Mouse (Mus musculus) forebrain, embryonic 13.5 days (tissue): ENCODE measurements around the gene Fbxo9. TPM values are rescaled to one million over a fixed set of nuclear protein-coding genes. Genes with fewer than 3 reads are reported as not detected.

Source experiments
- ATAC-seq: fragments of 200-750 bp; cut with Nextera tagmentation; 2 replicates; pipeline ENCODE4 v1.8.0; 2017
- H3K27ac ChIP-seq: fragments of 300-500 bp; sonication (generic); 2 replicates; pipeline ENCODE4 v1.5.1; 2015; ENCODE audit warnings: inconsistent platforms, mild to moderate bottlenecking, moderate library complexity
- H3K27me3 ChIP-seq: fragments of 300-500 bp; sonication (generic); 2 replicates; pipeline ENCODE4 v1.6.1; 2015; ENCODE audit warnings: mild to moderate bottlenecking, inconsistent platforms
- H3K36me3 ChIP-seq: fragments of 300-500 bp; sonication (generic); 2 replicates; pipeline ENCODE4 v1.6.1; 2015; ENCODE audit warnings: mild to moderate bottlenecking, inconsistent platforms; ENCODE audit not compliant: poor library complexity, severe bottlenecking
- H3K4me1 ChIP-seq: fragments of 300-500 bp; sonication (generic); 2 replicates; pipeline ENCODE4 v1.6.1; 2015; ENCODE audit warnings: inconsistent platforms
- H3K4me2 ChIP-seq: fragments of 300-500 bp; sonication (generic); 2 replicates; pipeline ENCODE4 v1.6.1; 2015; ENCODE audit warnings: inconsistent platforms, mild to moderate bottlenecking, moderate library complexity
- H3K4me3 ChIP-seq: fragments of 300-500 bp; sonication (generic); 2 replicates; pipeline ENCODE4 v1.5.1; 2015; ENCODE audit warnings: mild to moderate bottlenecking, inconsistent platforms
- H3K9ac ChIP-seq: fragments of 300-500 bp; sonication (generic); 2 replicates; pipeline ENCODE4 v1.6.1; 2015; ENCODE audit warnings: mild to moderate bottlenecking, inconsistent platforms
- H3K9me3 ChIP-seq: fragments of 300-500 bp; sonication (generic); replicated peaks from 2 replicates; pipeline ENCODE4 v1.6.1; 2016; ENCODE audit warnings: inconsistent platforms
- WGBS: fragments of 180-500 bp; shearing (Covaris S2); methylation state at CpG from one replicate; pipeline ENCODE4 v1.1.7; 2015; 5-methylcytosine and 5-hydroxymethylcytosine counted together
- polyA plus RNA-seq: library from polyadenylated mRNA; unstranded; fragments of >200 nt; fragmentation: Nextera tagmentation; extraction: Ambion mirVana; gene quantifications from 2 replicates; pipeline ENCODE4 v1.2.1, GENCODE M21; 2015

Gene Fbxo9
- polyA plus RNA-seq, 1 experiment from 2014 or later: 32.4 TPM

DNA sequence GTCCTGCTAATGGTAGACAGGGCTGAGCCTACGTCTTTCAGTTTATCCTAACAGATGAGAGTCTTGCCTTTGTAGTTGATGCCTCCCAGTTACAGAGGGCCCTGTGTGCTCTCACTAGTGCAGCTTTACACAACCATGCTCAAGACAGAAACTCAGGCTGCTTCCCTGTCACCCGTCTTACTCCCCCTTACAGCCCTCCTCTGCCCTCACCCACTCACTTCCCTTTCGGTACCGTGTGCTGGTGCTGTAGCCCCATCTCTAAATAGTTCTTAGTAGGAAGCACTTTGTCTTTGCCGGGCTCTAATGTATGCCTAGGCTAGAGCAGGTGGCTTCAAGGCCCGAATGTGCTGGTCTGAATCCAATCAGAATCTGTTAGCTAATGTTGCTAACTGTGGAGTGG is 15.4 kb upstream of the Fbxo9 start:
- no peak overlapping the region for H3K9ac ChIP-seq
- no peaks in the 10 kb centered on the region for H3K9me3 ChIP-seq
- no peak overlapping the region for H3K4me3 ChIP-seq
- H3K4me2 ChIP-seq: no peak overlapping the region
- WGBS: 90% methylated on average over 6 of the region's 6 CpGs
- peaks cover 21% of the 10 kb centered on the region for H3K4me1 ChIP-seq
- no peak for ATAC-seq
- H3K36me3 ChIP-seq: 0 out of 2 replicates have a peak, but pooled peaks cover 23% of the 10 kb centered on the region
- H3K27ac ChIP-seq: no peak overlapping the region
- H3K27me3 ChIP-seq: no peaks in the 10 kb centered on the region

GRCm38 (mm10) chr9:78122939-78123712 is 14.3 kb upstream of the Fbxo9 start:
- ATAC-seq: no peak
- H3K27me3 ChIP-seq: no peaks in the 10 kb centered on the region
- no peak overlapping the region for H3K4me2 ChIP-seq
- peaks cover 32% of the 10 kb centered on the region for H3K36me3 ChIP-seq
- no peak overlapping the region for H3K27ac ChIP-seq
- 96% methylated on average over 7 of the region's 7 CpGs for WGBS
- no peak overlapping the region for H3K4me3 ChIP-seq
- H3K9me3 ChIP-seq: no peaks in the 10 kb centered on the region
- H3K4me1 ChIP-seq: peaks cover 21% of the 10 kb centered on the region
- no peak overlapping the region for H3K9ac ChIP-seq

GRCm38 (mm10) chr9:78121985-78122384 is 13.1 kb upstream of the Fbxo9 start:
- Histone ChIP-seq H3K27ac (no peak overlapping the region), H3K4me3 (no peak overlapping the region), H3K27me3 (no peaks in the 10 kb centered on the region), H3K4me1 (peaks cover 15% of the 10 kb centered on the region), H3K36me3 (peaks cover 34% of the 10 kb centered on the region), H3K4me2 (no peak overlapping the region), H3K9ac (no peak overlapping the region), H3K9me3 (no peaks in the 10 kb centered on the region)
- 87% methylated on average over 6 of the region's 6 CpGs for WGBS
- ATAC-seq: no peak

DNA sequence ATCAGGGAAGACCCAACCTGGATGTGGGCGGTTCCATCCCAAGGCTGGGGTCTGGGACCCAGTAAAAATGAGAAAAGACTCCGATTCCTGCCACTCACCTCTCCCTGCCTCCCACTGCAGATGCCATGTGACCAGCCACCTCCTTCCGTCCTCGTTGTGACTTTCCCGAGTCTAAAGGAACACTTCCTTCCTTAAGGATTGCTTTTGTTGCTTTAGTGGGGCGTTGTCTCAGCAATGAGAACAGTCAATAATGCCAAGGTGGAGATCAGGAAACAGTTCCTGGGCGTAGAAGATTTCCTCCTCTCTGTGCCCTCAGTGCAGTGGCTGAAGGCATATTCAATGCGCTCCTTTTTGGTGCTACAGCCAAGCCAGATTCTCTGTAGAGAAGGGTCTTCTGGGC is 12.5 kb upstream of the Fbxo9 start:
- Histone ChIP-seq H3K9me3 (no peaks in the 10 kb centered on the region), H3K4me3 (no peak overlapping the region), H3K4me1 (peaks cover 9% of the 10 kb centered on the region), H3K36me3 (peaks cover 36% of the 10 kb centered on the region), H3K27ac (no peak overlapping the region), H3K4me2 (no peak overlapping the region), H3K27me3 (no peaks in the 10 kb centered on the region), H3K9ac (no peak overlapping the region)
- no peak for ATAC-seq
- 89% methylated on average over 8 of the region's 8 CpGs for WGBS

- no peak for ATAC-seq
- H3K4me1 ChIP-seq: peaks cover 22% of the 10 kb centered on the region
- H3K4me2 ChIP-seq: no peak overlapping the region
- H3K36me3 ChIP-seq: peaks cover 30% of the 10 kb centered on the region
- H3K27ac ChIP-seq: no peak overlapping the region
- 97% methylated on average over 2 of the region's 2 CpGs for WGBS
- no peaks in the 10 kb centered on the region for H3K9me3 ChIP-seq
- H3K27me3 ChIP-seq: no peaks in the 10 kb centered on the region
- no peak overlapping the region for H3K4me3 ChIP-seq
- no peak overlapping the region for H3K9ac ChIP-seq
Measured at GRCm38 (mm10) chr9:78117690-78118089, 8.8 kb upstream of the Fbxo9 start.

DNA sequence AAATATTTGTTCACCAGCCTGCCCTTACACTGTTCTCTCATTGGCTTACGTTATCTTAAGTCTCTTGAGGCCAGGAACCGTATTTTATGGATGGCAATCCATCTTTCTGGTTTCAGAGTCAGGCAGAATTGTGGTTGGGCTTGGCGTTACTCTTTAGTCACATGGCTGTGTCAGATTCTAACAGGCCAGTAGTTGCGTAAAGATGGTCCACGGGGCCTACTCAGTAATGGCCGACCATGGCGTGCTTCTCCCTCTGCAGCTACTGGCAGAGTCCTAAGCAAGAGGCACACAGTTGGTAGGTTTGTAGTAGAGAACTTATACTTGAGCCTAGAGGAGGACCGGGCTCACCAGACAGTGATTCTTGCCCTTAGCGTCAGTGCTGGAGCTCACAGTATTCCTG is 6.9 kb upstream of the Fbxo9 start:
- Histone ChIP-seq H3K4me1 (peaks cover 23% of the 10 kb centered on the region), H3K27me3 (no peaks in the 10 kb centered on the region), H3K27ac (no peak overlapping the region), H3K4me2 (no peak overlapping the region; the same call in 1 of the 2 replicates), H3K36me3 (peaks cover 14% of the 10 kb centered on the region), H3K9me3 (no peaks in the 10 kb centered on the region), H3K4me3 (no peak overlapping the region), H3K9ac (no peak overlapping the region)
- 92% methylated on average over 9 of the region's 9 CpGs for WGBS
- ATAC-seq: no peak

- ATAC-seq: peak; percentile 19
- H3K36me3 ChIP-seq: peaks cover 7% of the 10 kb centered on the region
- peaks cover 29% of the 10 kb centered on the region for H3K4me1 ChIP-seq
- peak overlapping the region; percentile 75 for H3K4me2 ChIP-seq
- H3K9me3 ChIP-seq: no peaks in the 10 kb centered on the region
- no peaks in the 10 kb centered on the region for H3K27me3 ChIP-seq
- H3K9ac ChIP-seq: peak overlapping the region; percentile 99
- under 1% methylated on average over 14 of the region's 14 CpGs for WGBS
- H3K4me3 ChIP-seq: peak overlapping the region; percentile 89
- peak overlapping the region; percentile 95 for H3K27ac ChIP-seq
Measured at GRCm38 (mm10) chr9:78113538-78113885, 4.6 kb upstream of the Fbxo9 start.

GRCm38 (mm10) chr9:78112770-78113537 is 4.1 kb upstream of the Fbxo9 start:
- peaks cover 29% of the 10 kb centered on the region for H3K4me1 ChIP-seq
- peak; percentile 80 for ATAC-seq
- peak overlapping the region; percentile 99 for H3K9ac ChIP-seq
- H3K27ac ChIP-seq: peak overlapping the region; percentile 95
- H3K9me3 ChIP-seq: no peaks in the 10 kb centered on the region
- H3K4me2 ChIP-seq: peak overlapping the region; percentile 75
- peak overlapping the region; percentile 89 for H3K4me3 ChIP-seq
- WGBS: 2% methylated on average over 39 of the region's 47 CpGs
- peaks cover 3% of the 10 kb centered on the region; the same call in 1 of the 2 replicates for H3K36me3 ChIP-seq
- H3K27me3 ChIP-seq: no peaks in the 10 kb centered on the region

DNA sequence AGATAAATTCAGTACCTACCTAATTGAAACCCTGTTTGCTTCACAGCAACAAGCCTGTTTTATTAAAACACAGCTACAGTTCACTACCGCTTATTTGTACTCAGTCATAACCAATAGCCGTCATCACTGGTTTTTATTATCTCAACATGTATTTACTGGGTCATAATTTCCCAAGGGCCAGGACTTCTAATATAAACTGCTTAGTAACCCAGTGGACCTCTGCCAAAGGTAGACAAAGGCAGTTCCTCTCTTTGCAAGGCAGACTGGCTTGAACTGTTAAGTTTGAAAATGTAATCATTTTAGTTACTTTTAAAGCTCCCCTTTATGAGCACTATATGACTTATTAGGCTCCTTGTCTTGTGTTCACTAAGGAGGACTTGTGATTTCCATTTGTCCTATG is 2.6 kb upstream of the Fbxo9 start:
- no peak overlapping the region for H3K4me2 ChIP-seq
- H3K27ac ChIP-seq: no peak overlapping the region
- peaks cover 2% of the 10 kb centered on the region; the same call in 1 of the 2 replicates for H3K36me3 ChIP-seq
- no peak overlapping the region for H3K9ac ChIP-seq
- H3K4me3 ChIP-seq: no peak overlapping the region
- H3K9me3 ChIP-seq: no peaks in the 10 kb centered on the region
- no peak for ATAC-seq
- WGBS: 92% methylated on average over 2 of the region's 2 CpGs
- no peaks in the 10 kb centered on the region for H3K27me3 ChIP-seq
- peaks cover 42% of the 10 kb centered on the region for H3K4me1 ChIP-seq

DNA sequence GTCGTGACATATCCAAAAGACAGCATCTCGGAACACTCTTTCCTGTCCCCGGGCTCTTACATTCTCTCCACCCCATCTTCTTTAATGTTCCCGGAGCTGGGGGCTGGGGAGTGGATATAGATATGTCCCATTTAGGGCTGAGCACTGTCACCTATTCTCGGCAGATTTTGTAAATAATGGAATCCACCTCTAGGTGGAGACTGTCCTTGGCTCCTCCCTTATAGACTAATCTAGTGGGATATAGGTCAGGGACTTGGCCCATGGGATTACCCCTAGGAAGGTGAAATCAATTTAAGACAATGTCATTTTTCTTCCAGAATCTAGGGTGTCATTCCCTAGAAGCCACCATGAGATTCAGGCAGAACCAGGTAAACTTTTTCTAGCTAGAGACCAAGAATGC is 791 bp upstream of the Fbxo9 start:
- WGBS: 53% methylated on average over 5 of the region's 5 CpGs
- Histone ChIP-seq H3K27me3 (no peaks in the 10 kb centered on the region), H3K4me2 (peak overlapping the region; percentile 92), H3K4me3 (peak overlapping the region; percentile 83), H3K27ac (no peak overlapping the region), H3K4me1 (peaks cover 31% of the 10 kb centered on the region), H3K9ac (no peak overlapping the region), H3K36me3 (0 out of 2 replicates have a peak, but pooled peaks cover 5% of the 10 kb centered on the region), H3K9me3 (no peaks in the 10 kb centered on the region)
- ATAC-seq: no peak

- under 1% methylated on average over 88 of the region's 88 CpGs for WGBS
Measured at GRCm38 (mm10) chr9:78107912-78108795, 711 bp downstream of the Fbxo9 start.

More at GRCm38 (mm10) chr9:78107912-78108795, 711 bp downstream of the Fbxo9 start:
- Histone ChIP-seq H3K9ac (peak overlapping the region; percentile 88), H3K4me3 (peak overlapping the region; percentile 83), H3K27me3 (no peaks in the 10 kb centered on the region), H3K4me2 (peak overlapping the region; percentile 92), H3K36me3 (0 out of 2 replicates have a peak, but pooled peaks cover 5% of the 10 kb centered on the region), H3K27ac (peak overlapping the region; percentile 85), H3K9me3 (no peaks in the 10 kb centered on the region), H3K4me1 (peaks cover 22% of the 10 kb centered on the region)
- peak; percentile 79 for ATAC-seq
